ENCODE assay signal across 17 mouse cellular contexts in genomic region chr14:120942803-120943202, GRCm38 (mm10).
"Had no signal": no experiment of that assay in that cellular context is flagged by ENCODE, and none has a peak within 500 bp of the region (broad histone marks: within the 10 kb centered on the region; RNA-seq: fewer than 3 reads in every experiment).

No protein-coding gene starts in this region.

- DNase-seq: liver, embryonic 13.5 days; lung, adult 2 months; lung, postnatal 14 days; lung, postnatal 36 days; right cerebral cortex, postnatal 14 days; thymus, adult 18-20 months; thymus, postnatal 14 days; thymus, postnatal 36 days had no signal

- ATAC-seq: lung, postnatal 0 days; midbrain, embryonic 13.5 days; midbrain, embryonic 15.5 days had no signal

- H3K27ac ChIP-seq: liver, embryonic 13.5 days; liver, embryonic 15.5 days; lung, embryonic 15.5 days; macrophage; midbrain, embryonic 13.5 days; midbrain, embryonic 15.5 days; neural tube, embryonic 12.5 days had no signal

- H3K9me3 ChIP-seq: liver, embryonic 13.5 days; liver, embryonic 15.5 days; lung, embryonic 15.5 days; megakaryocyte, embryonic 14.5 days; midbrain, embryonic 13.5 days; midbrain, embryonic 15.5 days; neural tube, embryonic 12.5 days had no signal

- H3K4me1 ChIP-seq: liver, embryonic 13.5 days; liver, embryonic 15.5 days; megakaryocyte, embryonic 14.5 days; midbrain, embryonic 13.5 days; midbrain, embryonic 15.5 days; neural tube, embryonic 12.5 days had no signal

- H3K27me3 ChIP-seq: liver, embryonic 13.5 days; liver, embryonic 15.5 days; lung, embryonic 15.5 days; megakaryocyte, embryonic 14.5 days; midbrain, embryonic 13.5 days; midbrain, embryonic 15.5 days; neural tube, embryonic 12.5 days had no signal

- H3K4me2 ChIP-seq: liver, embryonic 13.5 days; liver, embryonic 15.5 days; lung, embryonic 15.5 days; midbrain, embryonic 11.5 days; midbrain, embryonic 13.5 days; midbrain, embryonic 15.5 days; neural tube, embryonic 12.5 days had no signal

- H3K4me3 ChIP-seq: liver, embryonic 13.5 days; liver, embryonic 15.5 days; lung, embryonic 15.5 days; megakaryocyte, embryonic 14.5 days; midbrain, embryonic 13.5 days; midbrain, embryonic 15.5 days; neural tube, embryonic 12.5 days had no signal

- H3K9ac ChIP-seq: liver, embryonic 13.5 days; liver, embryonic 15.5 days; lung, embryonic 15.5 days; midbrain, embryonic 13.5 days; midbrain, embryonic 15.5 days; neural tube, embryonic 12.5 days had no signal
